Mouse (Mus musculus) liver, postnatal 0 days (tissue): ENCODE data around the gene Adap1. TPM values are rescaled to one million over a fixed set of nuclear protein-coding genes. Genes with fewer than 3 reads are reported as not detected.

Source experiments
- ATAC-seq: fragments of 200-750 bp; cut with Nextera tagmentation; 2 replicates; pipeline ENCODE4 v1.8.0; 2017; ENCODE audit warnings: mild to moderate bottlenecking, moderate library complexity
- DNase-seq: peaks from one replicate; pipeline ENCODE4 v3.0.0-alpha.2; 2016
- H3K27ac ChIP-seq: fragments of 300-500 bp; sonication (generic); 2 replicates; pipeline ENCODE4 v1.5.1; 2014; ENCODE audit warnings: antibody characterized with exemption, moderate library complexity, mild to moderate bottlenecking, low read depth
- H3K27me3 ChIP-seq: fragments of 300-500 bp; sonication (generic); 2 replicates; pipeline ENCODE4 v1.6.1; 2014; ENCODE audit warnings: low read length, control low read depth, mixed read lengths; ENCODE audit not compliant: insufficient read depth
- H3K36me3 ChIP-seq: fragments of 300-500 bp; sonication (generic); replicated peaks from 2 replicates; pipeline ENCODE4 v1.6.1; 2014; ENCODE audit warnings: mild to moderate bottlenecking, control low read depth, low read length, moderate library complexity, mixed read lengths; ENCODE audit not compliant: insufficient read depth
- H3K4me1 ChIP-seq: fragments of 300-500 bp; sonication (generic); 2 replicates; pipeline ENCODE4 v1.6.1; 2014; ENCODE audit warnings: antibody characterized with exemption, mild to moderate bottlenecking, control low read depth; ENCODE audit not compliant: insufficient read depth
- H3K4me2 ChIP-seq: fragments of 300-500 bp; sonication (generic); 2 replicates; pipeline ENCODE4 v1.6.1; 2014; ENCODE audit warnings: low read depth, mild to moderate bottlenecking, low read length, moderate library complexity, mixed read lengths
- H3K4me3 ChIP-seq: fragments of 300-500 bp; sonication (generic); 2 replicates; pipeline ENCODE4 v1.5.1; 2014; ENCODE audit warnings: low read depth, low read length
- H3K9ac ChIP-seq: fragments of 300-500 bp; sonication (generic); replicated peaks from 2 replicates; pipeline ENCODE4 v1.6.1; 2014; ENCODE audit warnings: mild to moderate bottlenecking, moderate library complexity
- H3K9me3 ChIP-seq: fragments of 300-500 bp; sonication (generic); 2 replicates; pipeline ENCODE4 v1.6.1; 2016; ENCODE audit warnings: mild to moderate bottlenecking, control low read depth, low read length, mixed read lengths
- CTCF ChIP-seq: sonication (generic); IDR thresholded peaks from 2 replicates; pipeline ENCODE4 v1.5.1; 2016; ENCODE audit warnings: antibody characterized with exemption, low read depth
- EP300 ChIP-seq: IDR thresholded peaks from 2 replicates; pipeline ENCODE4 v1.6.1; 2016; ENCODE audit warnings: antibody characterized with exemption, low read depth, mild to moderate bottlenecking
- WGBS: fragments of 180-500 bp; shearing (Covaris S2); extraction: QIAGEN DNeasy Blood & Tissue Kit; methylation state at CpG from one replicate; pipeline ENCODE4 v1.1.7; 2014; ENCODE audit not compliant: insufficient replicate concordance; 5-methylcytosine and 5-hydroxymethylcytosine counted together
- microRNA counts: library from miRNA; unstranded; fragments of <30 nt; microRNA quantifications from one replicate; lab custom pipeline; 2015
- microRNA-seq: library from miRNA; unstranded; fragments of <30 nt; microRNA quantifications from one replicate; pipeline ENCODE4, GENCODE M21; 2016
- polyA plus RNA-seq: library from polyadenylated mRNA; unstranded; fragments of >200 nt; fragmentation: Nextera tagmentation; extraction: Ambion mirVana; gene quantifications from 2 replicates; pipeline ENCODE4 v1.2.1, GENCODE M21; 2015

Adap1 gene
- polyA plus RNA-seq, 1 experiment from 2014 or later, result 3.7 TPM

GRCm38 (mm10) chr5:139232083-139232482, 93.3 kb downstream of the Adap1 start:
- Histone ChIP-seq H3K4me2 (no peak overlapping the region), H3K36me3 (peaks cover 80% of the 10 kb centered on the region), H3K4me1 (no peaks in the 10 kb centered on the region), H3K27ac (no peak overlapping the region), H3K4me3 (no peak overlapping the region), H3K9ac (no peak overlapping the region), H3K9me3 (no peaks in the 10 kb centered on the region), H3K27me3 (no peaks in the 10 kb centered on the region)
- ATAC-seq (no peak), DNase-seq (no peak)
- WGBS, result 43% methylated on average over 3 of the region's 3 CpGs
- TF ChIP-seq CTCF (no peak), EP300 (peak; percentile 27; the same call in 1 of the 2 replicates)

GRCm38 (mm10) chr5:139229716-139230115, 95.7 kb downstream of the Adap1 start:
- H3K36me3 ChIP-seq, result peaks cover 83% of the 10 kb centered on the region
- no peaks in the 10 kb centered on the region for H3K27me3 ChIP-seq
- TF ChIP-seq CTCF, result no peak
- TF ChIP-seq EP300, result no peak
- H3K9ac ChIP-seq, result no peak overlapping the region
- H3K4me1 ChIP-seq, result no peaks in the 10 kb centered on the region
- DNase-seq (no peak), ATAC-seq (no peak)
- H3K27ac ChIP-seq, result no peak overlapping the region
- 97% methylated on average over 3 of the region's 3 CpGs for WGBS
- H3K9me3 ChIP-seq, result no peaks in the 10 kb centered on the region
- H3K4me2 ChIP-seq, result no peak overlapping the region
- no peak overlapping the region for H3K4me3 ChIP-seq

GRCm38 (mm10) chr5:139228318-139228717, 97.1 kb downstream of the Adap1 start:
- TF ChIP-seq CTCF (no peak), EP300 (no peak)
- WGBS, result 91% methylated on average over 3 of the region's 3 CpGs
- Histone ChIP-seq H3K36me3 (peaks cover 83% of the 10 kb centered on the region), H3K9ac (no peak overlapping the region), H3K4me2 (no peak overlapping the region), H3K27ac (no peak overlapping the region), H3K27me3 (no peaks in the 10 kb centered on the region), H3K4me1 (no peaks in the 10 kb centered on the region), H3K4me3 (no peak overlapping the region), H3K9me3 (no peaks in the 10 kb centered on the region)
- ATAC-seq, result no peak
- no peak for DNase-seq

GRCm38 (mm10) chr5:139227645-139228044, 97.8 kb downstream of the Adap1 start:
- Histone ChIP-seq H3K9ac (no peak overlapping the region), H3K4me3 (no peak overlapping the region), H3K4me1 (no peaks in the 10 kb centered on the region), H3K36me3 (peaks cover 85% of the 10 kb centered on the region), H3K27ac (no peak overlapping the region), H3K4me2 (no peak overlapping the region), H3K27me3 (no peaks in the 10 kb centered on the region), H3K9me3 (no peaks in the 10 kb centered on the region)
- ATAC-seq, result no peak
- DNase-seq, result no peak
- 85% methylated on average over 2 of the region's 2 CpGs for WGBS
- TF ChIP-seq EP300 (no peak), CTCF (no peak)

- no peak overlapping the region for H3K9ac ChIP-seq
- no peak for ATAC-seq
Observed at GRCm38 (mm10) chr5:139227236-139227635, 98.2 kb downstream of the Adap1 start.

GRCm38 (mm10) chr5:139223331-139223730, 102.1 kb downstream of the Adap1 start:
- Histone ChIP-seq H3K9ac (no peak overlapping the region), H3K9me3 (no peaks in the 10 kb centered on the region), H3K4me3 (no peak overlapping the region), H3K27me3 (no peaks in the 10 kb centered on the region), H3K36me3 (peaks cover 71% of the 10 kb centered on the region), H3K27ac (no peak overlapping the region), H3K4me2 (no peak overlapping the region), H3K4me1 (0 out of 2 replicates have a peak, but pooled peaks cover 5% of the 10 kb centered on the region)
- WGBS, result 89% methylated on average over 10 of the region's 10 CpGs
- ATAC-seq (no peak), DNase-seq (no peak)
- TF ChIP-seq EP300 (no peak), CTCF (no peak)

More at GRCm38 (mm10) chr5:139227236-139227635, 98.2 kb downstream of the Adap1 start:
- H3K9me3 ChIP-seq, result no peaks in the 10 kb centered on the region
- no peaks in the 10 kb centered on the region for H3K4me1 ChIP-seq
- WGBS, result 94% methylated on average over 4 of the region's 4 CpGs
- H3K4me3 ChIP-seq, result no peak overlapping the region
- H3K27ac ChIP-seq, result no peak overlapping the region
- no peak overlapping the region for H3K4me2 ChIP-seq
- TF ChIP-seq CTCF (no peak), EP300 (no peak)
- DNase-seq, result no peak
- no peaks in the 10 kb centered on the region for H3K27me3 ChIP-seq
- peaks cover 83% of the 10 kb centered on the region for H3K36me3 ChIP-seq

MicroRNAs within 50 kb of the gene (microRNA counts, 519-probe panel; counts per million panel counts)
- not detected for microRNA mmu-miR-339-3p (lab: Ali Mortazavi, UCI)
- microRNA mmu-miR-339-5p (lab: Ali Mortazavi, UCI), result not detected

Small RNAs within 50 kb of the gene (microRNA-seq; reads per million reads assigned to microRNA genes)
- gene Mir339, result 1,270 reads per million, percentile 75 among the genes with 10 or more reads in this experiment

Other genes with a start within 250 kb of the Adap1 start
- gene Prkar1b, start 175.6 kb downstream of the Adap1 start, polyA plus RNA-seq, result 0.43 and 0.62 TPM in 2 replicates
- 1.3 and 1.4 TPM in 2 replicates for gene Dnaaf5, start 175.4 kb downstream of the Adap1 start, polyA plus RNA-seq
- 7.9 and 8.6 TPM in 2 replicates for gene Sun1, start 125.0 kb downstream of the Adap1 start, polyA plus RNA-seq
- gene Get4, start 73.3 kb downstream of the Adap1 start, polyA plus RNA-seq, result 92.7 and 97.5 TPM in 2 replicates
- 34.4 and 37.1 TPM in 2 replicates for gene Cox19, start 25.8 kb upstream of the Adap1 start, polyA plus RNA-seq
- gene Cyp2w1, start 27.0 kb upstream of the Adap1 start, polyA plus RNA-seq, result not detected in 2 replicates
- gene Gpr146, start 52.1 kb upstream of the Adap1 start, polyA plus RNA-seq, result 14.5 and 14.7 TPM in 2 replicates
- gene C130050O18Rik, start 79.7 kb upstream of the Adap1 start, polyA plus RNA-seq, result 1.9 and 2.0 TPM in 2 replicates
- gene Gper1, start 97.5 kb upstream of the Adap1 start, polyA plus RNA-seq, result 0.09 and 0.11 TPM in 2 replicates
- 7.5 and 9.5 TPM in 2 replicates for gene 3110082I17Rik, start 134.9 kb upstream of the Adap1 start, polyA plus RNA-seq
- gene Zfand2a, start 158.9 kb upstream of the Adap1 start, polyA plus RNA-seq, result 1.8 TPM in 2 replicates
- not detected in 2 replicates for gene Uncx, start 217.9 kb upstream of the Adap1 start, polyA plus RNA-seq